Mouse (Mus musculus) lung, postnatal 25 days (tissue): Measurements from ENCODE around the gene Pycr2.

Source experiments
- DNase-seq: peaks from one replicate; pipeline ENCODE4 v3.0.0; 2022; ENCODE audit warnings: low spot score

Pycr2 gene

GRCm38 (mm10) chr1:180941726-180942125 is 37.6 kb downstream of the Pycr2 start:
- no peak for DNase-seq

GRCm38 (mm10) chr1:180942166-180943031 is 38.3 kb downstream of the Pycr2 start, which contains the start of gene Tmem63a:
Gene Tmem63a (plus strand): TSS chr1:180942344.
- DNase-seq = peak; percentile 89

- no peak for DNase-seq
These were observed 39.0 kb downstream of the Pycr2 start for GRCm38 (mm10) chr1:180943032-180943644.

- DNase-seq = no peak
These were observed 39.8 kb downstream of the Pycr2 start for GRCm38 (mm10) chr1:180943896-180944295.

GRCm38 (mm10) chr1:180944553-180944952 is 40.5 kb downstream of the Pycr2 start:
- DNase-seq = peak; percentile 40

GRCm38 (mm10) chr1:180945001-180945980 is 41.2 kb downstream of the Pycr2 start:
- DNase-seq = peak; percentile 66

GRCm38 (mm10) chr1:180946448-180946847 is 42.4 kb downstream of the Pycr2 start:
- no peak for DNase-seq

GRCm38 (mm10) chr1:180952085-180952746 is 48.1 kb downstream of the Pycr2 start:
- DNase-seq = peak; percentile 81

- DNase-seq = no peak
These were observed 48.7 kb downstream of the Pycr2 start for GRCm38 (mm10) chr1:180952808-180953207.

- DNase-seq = no peak
These were observed 52.3 kb downstream of the Pycr2 start for GRCm38 (mm10) chr1:180956401-180956800.

GRCm38 (mm10) chr1:180956973-180957381 is 52.9 kb downstream of the Pycr2 start:
- DNase-seq = peak; percentile 69
